Comparison of ENCODE assay signal across 23 mouse cellular contexts in genomic region chr4:46973322-46973721, GRCm38 (mm10). TPM values are rescaled to one million over a fixed set of nuclear protein-coding genes. Genes with fewer than 3 reads are reported as not detected.
"Had no signal": no experiment of that assay in that cellular context is flagged by ENCODE, and none has a peak within 500 bp of the region (broad histone marks: within the 10 kb centered on the region; RNA-seq: fewer than 3 reads in every experiment).

No protein-coding gene starts in this region.

- H3K36me3 ChIP-seq: lung, embryonic 15.5 days; midbrain, embryonic 13.5 days; midbrain, embryonic 15.5 days; neural tube, embryonic 13.5 days; neural tube, embryonic 15.5 days had no signal

- H3K9me3 ChIP-seq: lung, embryonic 15.5 days; megakaryocyte, embryonic 14.5 days; midbrain, embryonic 13.5 days; midbrain, embryonic 15.5 days; neural tube, embryonic 13.5 days; neural tube, embryonic 15.5 days had no signal

- H3K27ac ChIP-seq: lung, embryonic 15.5 days; macrophage; midbrain, embryonic 13.5 days; midbrain, embryonic 15.5 days; neural tube, embryonic 13.5 days; neural tube, embryonic 15.5 days had no signal

- H3K4me2 ChIP-seq: lung, embryonic 15.5 days; midbrain, embryonic 11.5 days; midbrain, embryonic 13.5 days; midbrain, embryonic 15.5 days; neural tube, embryonic 13.5 days; neural tube, embryonic 15.5 days had no signal

- H3K9ac ChIP-seq: liver, postnatal 0 days; lung, embryonic 15.5 days; midbrain, embryonic 13.5 days; midbrain, embryonic 15.5 days; neural tube, embryonic 13.5 days; neural tube, embryonic 15.5 days had no signal

- DNase-seq: liver, postnatal 0 days; lung, adult 2 months; lung, postnatal 14 days; lung, postnatal 36 days; retina, postnatal 1 day; right cerebral cortex, adult 18-20 months; right cerebral cortex, postnatal 25 days; right cerebral cortex, postnatal 4 days; spleen, adult 18-20 months; thymus, adult 18-20 months; thymus, postnatal 14 days; thymus, postnatal 36 days had no signal

- H3K27me3 ChIP-seq: lung, embryonic 15.5 days; midbrain, embryonic 13.5 days; midbrain, embryonic 15.5 days; neural tube, embryonic 13.5 days; neural tube, embryonic 15.5 days had no signal

- H3K4me3 ChIP-seq: lung, embryonic 15.5 days; megakaryocyte, embryonic 14.5 days; midbrain, embryonic 13.5 days; midbrain, embryonic 15.5 days; myocyte; neural tube, embryonic 13.5 days; neural tube, embryonic 15.5 days had no signal

- ATAC-seq: liver, postnatal 0 days; lung, postnatal 0 days; midbrain, embryonic 13.5 days; midbrain, embryonic 15.5 days had no signal

- H3K4me1 ChIP-seq: lung, embryonic 15.5 days; midbrain, embryonic 13.5 days; midbrain, embryonic 15.5 days had no signal

RNA-seq across cellular contexts. Expression of gene Gabbr2, which starts 18.4 kb away (rescaled TPM):
- total RNA-seq: megakaryocyte progenitor cell, adult 5-6 weeks had no signal
- polyA plus RNA-seq: lung, adult 2 months; lung, postnatal 0 days; myocyte had no signal
